Mouse (Mus musculus): ENCODE data around the gene Mcmbp. TPM values are rescaled to one million over a fixed set of nuclear protein-coding genes. Genes with fewer than 3 reads are reported as not detected.

Mcmbp gene
- polyA plus RNA-seq (2017; shearing (Covaris generic)) = 127 TPM

GRCm38 (mm10) chr7:128740334-128740733, at the start of gene Mcmbp:
Gene Mcmbp (minus strand): TSS chr7:128740495.

GRCm38 (mm10) chr7:128744684-128745485, 4.6 kb upstream of the Mcmbp start, which contains the start of gene Sec23ip:
Gene Sec23ip (plus strand): TSS chr7:128744943.

Other genes starting within 250 kb of the Mcmbp start
- 6.7 TPM for gene Bag3, start 216.9 kb downstream of the Mcmbp start, polyA plus RNA-seq (2017; shearing (Covaris generic))
- 72.2 TPM for gene Inpp5f, start 129.2 kb downstream of the Mcmbp start, polyA plus RNA-seq (2017; shearing (Covaris generic))
- gene Sec23ip, start 4.4 kb upstream of the Mcmbp start, polyA plus RNA-seq (2017; shearing (Covaris generic)) = 50.8 TPM